Mouse (Mus musculus): ENCODE measurements around the gene Hes1. TPM values are rescaled to one million over a fixed set of nuclear protein-coding genes. Genes with fewer than 3 reads are reported as not detected.

Hes1 gene
- polyA plus RNA-seq, 1 experiment from 2014 or later, result 20.1 TPM

DNA sequence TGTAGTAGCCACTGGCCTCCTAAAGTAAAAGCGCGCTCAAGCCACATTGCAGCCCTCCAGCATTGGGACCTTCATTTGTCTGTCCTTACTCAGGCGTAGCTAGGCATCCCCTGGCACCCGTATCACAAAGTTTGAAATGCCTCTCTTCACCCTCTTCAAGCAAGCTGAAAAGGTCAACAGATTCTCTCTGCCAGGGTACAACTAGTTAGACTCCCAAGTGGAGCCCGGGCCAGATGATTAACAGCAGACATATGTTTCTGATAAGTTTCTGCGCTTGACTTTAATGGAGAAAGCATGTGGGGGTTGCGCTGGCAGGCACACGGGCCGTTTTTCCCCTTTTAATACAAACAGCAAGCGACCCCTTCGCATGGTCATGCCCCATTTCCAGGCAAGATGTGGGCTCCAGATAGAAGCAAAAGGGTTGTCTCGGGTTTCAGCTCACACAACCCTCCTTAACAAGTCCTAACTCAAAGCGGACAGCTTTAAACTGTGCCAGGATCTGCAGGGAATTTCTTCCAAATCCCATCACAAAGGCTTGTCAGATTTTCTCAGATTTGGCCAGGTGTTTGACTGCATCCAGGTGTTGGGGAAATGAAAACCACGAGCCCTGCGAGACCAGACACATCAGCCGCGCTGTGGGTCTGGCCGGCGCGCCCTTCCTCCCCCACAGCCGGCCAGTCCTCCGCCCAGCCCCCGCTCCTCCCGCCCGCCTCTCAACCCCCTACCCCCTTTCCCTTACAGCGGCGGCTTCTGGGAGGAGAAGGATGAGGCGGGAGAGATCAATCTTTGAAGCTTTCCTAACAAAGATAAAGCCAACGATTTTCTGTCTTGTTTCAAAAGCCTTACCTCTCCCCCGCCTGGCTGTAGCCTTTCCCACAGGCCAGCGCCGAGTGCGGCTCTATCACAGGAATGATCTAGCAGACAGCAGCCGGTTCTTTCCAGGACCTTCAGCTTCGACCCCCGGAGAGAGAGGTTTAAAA is 4.1 kb downstream of the Hes1 start:
- Histone ChIP-seq H3K4me1 (ENCODE audit: insufficient read depth) (peaks cover 11% of the 10 kb centered on the region), H3K9ac (replicated peaks) (peak overlapping the region; percentile 57), H3K36me3 (replicated peaks; ENCODE audit: insufficient read depth, low read length) (no peaks in the 10 kb centered on the region), H3K27me3 (ENCODE audit: insufficient read depth, low read length) (peaks cover 53% of the 10 kb centered on the region), H3K9me3 (ENCODE audit: low read length) (no peaks in the 10 kb centered on the region), H3K4me2 (ENCODE audit: low read depth, low read length) (peak overlapping the region; percentile 58), H3K27ac (ENCODE audit: low read depth) (0 out of 2 replicates have a peak overlapping the region, but pooled peaks have one; percentile 16), H3K4me3 (ENCODE audit: low read depth, low read length) (peak overlapping the region; percentile 15; the same call in 1 of the 2 replicates)
- no peak for ATAC-seq
- DNase-seq, result no peak
- WGBS (ENCODE audit: insufficient replicate concordance), result 8% methylated on average over 36 of the region's 36 CpGs
- TF ChIP-seq EP300 (IDR thresholded peaks at IDR 0.05; ENCODE audit: low read depth), result no peak
- TF ChIP-seq CTCF (IDR thresholded peaks at IDR 0.05; ENCODE audit: low read depth), result no peak

DNA sequence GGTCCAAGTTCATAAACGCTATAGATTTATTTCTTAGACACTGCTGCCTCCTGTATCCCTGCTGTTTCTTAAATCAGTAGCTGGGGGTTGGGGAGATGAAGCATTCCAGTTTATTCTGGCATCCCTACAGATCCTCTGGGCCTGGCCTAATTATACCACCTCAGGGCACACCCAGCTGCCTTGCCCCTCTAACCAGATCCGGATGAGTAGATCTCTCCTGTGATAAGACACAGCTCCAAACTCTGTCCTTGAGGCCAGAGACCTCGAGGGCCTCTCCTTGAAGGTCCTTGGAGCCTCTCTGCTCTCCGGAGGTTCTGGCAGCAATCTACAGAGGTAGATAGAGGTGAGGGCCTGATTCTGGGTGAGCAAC is 5.4 kb downstream of the Hes1 start:
- TF ChIP-seq EP300 (IDR thresholded peaks at IDR 0.05; ENCODE audit: low read depth) (no peak), CTCF (IDR thresholded peaks at IDR 0.05; ENCODE audit: low read depth) (no peak)
- H3K9ac ChIP-seq (replicated peaks), result peak overlapping the region; percentile 68
- 2% methylated on average over 4 of the region's 4 CpGs for WGBS (ENCODE audit: insufficient replicate concordance)
- H3K9me3 ChIP-seq (ENCODE audit: low read length), result no peaks in the 10 kb centered on the region
- H3K27me3 ChIP-seq (ENCODE audit: insufficient read depth, low read length), result peaks cover 42% of the 10 kb centered on the region
- DNase-seq (no peak), ATAC-seq (no peak)
- 0 out of 2 replicates have a peak overlapping the region, but pooled peaks have one; percentile 49 for H3K4me3 ChIP-seq (ENCODE audit: low read depth, low read length)
- peaks cover 11% of the 10 kb centered on the region for H3K4me1 ChIP-seq (ENCODE audit: insufficient read depth)
- H3K27ac ChIP-seq (ENCODE audit: low read depth), result peak overlapping the region; percentile 91
- H3K36me3 ChIP-seq (replicated peaks; ENCODE audit: insufficient read depth, low read length), result no peaks in the 10 kb centered on the region
- H3K4me2 ChIP-seq (ENCODE audit: low read depth, low read length), result peak overlapping the region; percentile 85

GRCm38 (mm10) chr16:30069950-30070770 is 6.0 kb downstream of the Hes1 start:
- no peak for TF ChIP-seq CTCF (IDR thresholded peaks at IDR 0.05; ENCODE audit: low read depth)
- TF ChIP-seq EP300 (IDR thresholded peaks at IDR 0.05; ENCODE audit: low read depth), result no peak
- Histone ChIP-seq H3K27me3 (ENCODE audit: insufficient read depth, low read length) (peaks cover 38% of the 10 kb centered on the region), H3K4me2 (ENCODE audit: low read depth, low read length) (peak overlapping the region; percentile 85), H3K36me3 (replicated peaks; ENCODE audit: insufficient read depth, low read length) (no peaks in the 10 kb centered on the region), H3K27ac (ENCODE audit: low read depth) (peak overlapping the region; percentile 91), H3K4me3 (ENCODE audit: low read depth, low read length) (peak overlapping the region; percentile 49), H3K9me3 (ENCODE audit: low read length) (no peaks in the 10 kb centered on the region), H3K4me1 (ENCODE audit: insufficient read depth) (peaks cover 11% of the 10 kb centered on the region), H3K9ac (replicated peaks) (peak overlapping the region; percentile 68)
- DNase-seq (peak; percentile 84), ATAC-seq (peak; percentile 77)
- 1% methylated on average over 64 of the region's 82 CpGs for WGBS (ENCODE audit: insufficient replicate concordance)

DNA sequence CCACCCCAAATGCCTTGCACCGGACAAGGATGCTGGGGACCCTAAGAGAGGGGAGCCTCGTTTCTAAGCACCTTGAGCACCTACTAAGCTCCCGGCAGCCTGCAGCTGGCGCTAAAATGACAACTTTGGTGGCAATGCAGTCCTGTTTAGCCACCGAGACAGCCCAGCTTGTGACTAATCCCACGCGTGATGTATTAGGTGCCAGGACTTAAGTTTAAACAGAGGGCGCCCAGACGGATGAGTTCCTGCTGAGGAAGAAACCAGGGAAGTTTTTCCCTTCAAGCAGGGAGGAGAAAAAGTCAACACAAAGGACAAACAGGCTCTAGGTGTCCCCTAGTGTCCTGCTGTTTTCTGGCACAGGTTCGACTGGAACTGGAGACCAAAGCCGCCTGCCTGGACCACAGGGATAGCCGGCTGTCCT is 6.6 kb downstream of the Hes1 start:
- DNase-seq (no peak), ATAC-seq (no peak)
- Histone ChIP-seq H3K9ac (replicated peaks) (peak overlapping the region; percentile 68), H3K36me3 (replicated peaks; ENCODE audit: insufficient read depth, low read length) (no peaks in the 10 kb centered on the region), H3K4me1 (ENCODE audit: insufficient read depth) (peaks cover 11% of the 10 kb centered on the region), H3K4me3 (ENCODE audit: low read depth, low read length) (peak overlapping the region; percentile 49), H3K27ac (ENCODE audit: low read depth) (peak overlapping the region; percentile 91), H3K27me3 (ENCODE audit: insufficient read depth, low read length) (peaks cover 36% of the 10 kb centered on the region), H3K9me3 (ENCODE audit: low read length) (no peaks in the 10 kb centered on the region), H3K4me2 (ENCODE audit: low read depth, low read length) (peak overlapping the region; percentile 85)
- WGBS (ENCODE audit: insufficient replicate concordance), result 18% methylated on average over 12 of the region's 12 CpGs
- peak; percentile 23; the same call in 1 of the 2 replicates for TF ChIP-seq CTCF (IDR thresholded peaks at IDR 0.05; ENCODE audit: low read depth)
- no peak for TF ChIP-seq EP300 (IDR thresholded peaks at IDR 0.05; ENCODE audit: low read depth)

DNA sequence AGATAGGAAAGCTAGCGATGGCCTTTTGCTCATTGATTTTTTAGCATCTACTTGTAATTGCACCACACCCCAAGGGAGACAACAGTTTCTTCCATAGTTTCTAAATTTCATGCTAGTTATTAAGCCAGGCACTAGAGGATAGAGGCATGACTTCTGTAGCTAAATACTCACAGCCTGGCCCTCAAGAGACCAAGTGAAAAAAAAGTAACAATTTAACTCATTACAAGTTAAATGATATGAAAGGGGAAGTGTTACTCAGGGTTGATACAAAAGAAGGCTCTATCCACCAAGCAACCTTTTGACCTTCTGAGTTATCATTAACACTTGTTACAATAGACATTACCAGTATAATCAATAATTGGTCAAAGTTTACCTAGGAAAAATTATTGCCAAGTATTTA is 9.1 kb downstream of the Hes1 start:
- Histone ChIP-seq H3K9me3 (ENCODE audit: low read length) (no peaks in the 10 kb centered on the region), H3K27me3 (ENCODE audit: insufficient read depth, low read length) (peaks cover 15% of the 10 kb centered on the region; the same call in 1 of the 2 replicates), H3K4me2 (ENCODE audit: low read depth, low read length) (no peak overlapping the region), H3K4me3 (ENCODE audit: low read depth, low read length) (no peak overlapping the region), H3K9ac (replicated peaks) (no peak overlapping the region), H3K27ac (ENCODE audit: low read depth) (no peak overlapping the region), H3K4me1 (ENCODE audit: insufficient read depth) (peaks cover 6% of the 10 kb centered on the region), H3K36me3 (replicated peaks; ENCODE audit: insufficient read depth, low read length) (no peaks in the 10 kb centered on the region)
- WGBS (ENCODE audit: insufficient replicate concordance), result 44% methylated on average over 1 of the region's 1 CpGs
- ATAC-seq, result no peak
- TF ChIP-seq CTCF (IDR thresholded peaks at IDR 0.05; ENCODE audit: low read depth), result no peak
- TF ChIP-seq EP300 (IDR thresholded peaks at IDR 0.05; ENCODE audit: low read depth), result no peak
- no peak for DNase-seq

DNA sequence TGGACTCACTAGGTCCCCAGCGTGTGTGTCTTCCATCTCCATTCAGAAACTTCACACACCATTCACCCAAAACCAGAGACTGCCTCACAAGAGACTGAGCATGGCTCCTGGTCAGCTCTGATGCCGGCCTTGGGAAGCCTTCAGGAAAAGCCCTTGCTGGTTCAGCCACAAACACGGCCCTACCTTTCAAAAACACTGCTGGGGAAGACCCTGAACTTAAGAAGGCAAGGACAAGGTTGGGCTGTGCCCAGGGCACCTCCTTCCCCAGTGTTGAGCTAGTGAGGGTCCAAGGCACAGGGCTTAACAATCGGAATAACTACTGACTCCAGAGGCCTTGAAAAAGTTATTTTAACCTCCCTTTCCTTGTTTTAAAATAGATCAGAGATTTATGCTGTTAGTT is 17.3 kb downstream of the Hes1 start:
- WGBS (ENCODE audit: insufficient replicate concordance), result 76% methylated on average over 4 of the region's 4 CpGs
- no peak for ATAC-seq

More for the DNA sequence above, 17.3 kb downstream of the Hes1 start:
- no peak for DNase-seq
- H3K27ac ChIP-seq (ENCODE audit: low read depth), result no peak overlapping the region
- no peaks in the 10 kb centered on the region for H3K9me3 ChIP-seq (ENCODE audit: low read length)
- H3K36me3 ChIP-seq (replicated peaks; ENCODE audit: insufficient read depth, low read length), result no peaks in the 10 kb centered on the region
- H3K27me3 ChIP-seq (ENCODE audit: insufficient read depth, low read length), result no peaks in the 10 kb centered on the region
- no peaks in the 10 kb centered on the region for H3K4me1 ChIP-seq (ENCODE audit: insufficient read depth)
- H3K9ac ChIP-seq (replicated peaks), result no peak overlapping the region
- H3K4me2 ChIP-seq (ENCODE audit: low read depth, low read length), result no peak overlapping the region
- H3K4me3 ChIP-seq (ENCODE audit: low read depth, low read length), result no peak overlapping the region
- TF ChIP-seq EP300 (IDR thresholded peaks at IDR 0.05; ENCODE audit: low read depth), result no peak
- no peak for TF ChIP-seq CTCF (IDR thresholded peaks at IDR 0.05; ENCODE audit: low read depth)
